Mouse (Mus musculus) cerebellum, adult 18-20 months (tissue): ENCODE results near the gene Slc28a1.

Experiments
- DNase-seq, 2 experiments: peaks; one replicate each; pipeline ENCODE4 v3.0.0; 2021

Gene Slc28a1

DNA sequence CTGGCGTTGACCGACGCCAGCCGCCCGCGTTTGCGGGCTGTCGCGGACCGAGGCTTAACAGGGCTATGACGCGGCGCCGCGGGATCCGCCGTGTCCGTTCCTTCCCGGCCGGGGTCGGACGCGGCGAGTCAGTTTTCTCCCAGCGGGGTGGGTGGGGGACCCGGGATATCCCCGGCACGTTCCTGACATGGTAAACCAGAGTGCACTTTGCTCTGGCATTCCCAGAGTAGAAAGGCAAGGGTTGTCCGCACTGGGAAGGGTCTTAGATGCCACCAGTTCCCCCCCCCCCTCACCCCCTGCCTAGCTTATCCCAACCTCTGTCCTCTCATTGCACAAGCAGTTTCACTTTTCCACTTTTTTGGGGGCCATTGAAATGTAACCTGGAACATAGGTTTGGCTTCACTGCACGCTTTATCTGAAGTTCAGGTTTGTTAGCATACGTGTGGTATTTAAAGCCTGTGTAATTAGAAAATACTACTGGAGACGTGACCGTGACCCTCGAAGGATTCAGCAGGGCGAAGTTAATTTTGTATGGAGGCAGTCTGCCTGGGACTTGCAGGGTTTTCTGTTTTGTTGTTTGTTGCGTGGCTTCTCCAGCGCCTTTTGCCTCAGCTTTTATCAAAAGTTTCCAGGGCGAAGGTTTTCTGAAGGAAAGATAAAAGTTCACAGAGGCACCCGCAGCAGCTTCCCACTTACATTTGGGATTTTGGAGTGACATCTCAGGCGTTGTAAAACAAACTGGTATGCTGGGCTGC is 99.7 kb downstream of the Slc28a1 start:
- no peak for DNase-seq

DNA sequence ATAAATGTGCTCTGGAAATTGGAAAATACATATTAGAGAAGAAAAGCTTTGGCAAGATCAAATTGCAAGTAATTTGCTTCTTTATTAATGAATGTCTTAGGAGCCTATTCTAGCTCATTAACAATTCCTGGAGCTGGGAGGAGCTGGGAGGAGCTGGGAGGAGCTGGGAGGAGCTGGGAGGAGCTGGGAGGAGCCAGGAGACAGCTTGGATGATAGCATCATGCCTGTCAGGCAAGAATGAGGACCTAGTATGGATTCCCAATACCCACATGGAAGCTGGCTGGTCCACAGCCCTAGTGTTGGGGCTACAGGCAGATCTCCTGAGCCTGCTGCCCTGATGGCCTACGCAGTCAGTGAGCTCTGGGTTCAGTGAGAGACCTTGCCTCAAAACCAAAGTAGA is 101.4 kb downstream of the Slc28a1 start:
- no peak for DNase-seq

- DNase-seq: no peak
Observed at GRCm38 (mm10) chr7:81219321-81219720, 104.7 kb downstream of the Slc28a1 start.
